Mouse (Mus musculus) urinary bladder, adult 2 months (tissue): ENCODE data around the gene Ube2n. TPM values are rescaled to one million over a fixed set of nuclear protein-coding genes. Genes with fewer than 3 reads are reported as not detected.

Experiments
- DNase-seq: peaks from one replicate; pipeline ENCODE4 v3.0.0; 2022; ENCODE audit warnings: low spot score
- polyA plus RNA-seq: library from polyadenylated mRNA; depleted of rRNA; stranded (reverse); fragments of >200 nt; gene quantifications from 2 replicates; pipeline ENCODE4 v1.2.3, GENCODE M21; 2012; rRNA removed

The Ube2n gene
- polyA plus RNA-seq, 1 experiment, result 171 TPM

DNA sequence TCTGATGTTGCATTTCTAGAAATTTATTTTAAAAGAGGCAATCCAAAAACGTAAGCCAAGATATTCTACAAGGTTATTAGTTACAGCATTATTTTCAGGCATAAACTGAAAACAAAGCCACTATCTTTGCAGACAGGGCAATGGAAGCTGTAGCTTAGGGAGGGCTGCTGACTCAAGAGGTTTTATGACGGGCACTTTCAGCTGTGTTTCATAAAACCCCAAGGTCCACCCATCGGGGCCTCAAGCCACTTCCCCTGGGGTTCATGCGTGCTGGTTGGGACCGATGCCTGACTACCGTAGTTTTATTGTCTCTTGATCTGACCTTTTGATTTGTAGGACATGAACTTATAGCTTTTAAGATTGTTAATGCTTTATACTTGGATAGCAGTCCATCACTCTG is 75.3 kb downstream of the Ube2n start:
- no peak for DNase-seq

- DNase-seq, result no peak
Observed at GRCm38 (mm10) chr10:95591257-95591656, 76.3 kb downstream of the Ube2n start.

DNA sequence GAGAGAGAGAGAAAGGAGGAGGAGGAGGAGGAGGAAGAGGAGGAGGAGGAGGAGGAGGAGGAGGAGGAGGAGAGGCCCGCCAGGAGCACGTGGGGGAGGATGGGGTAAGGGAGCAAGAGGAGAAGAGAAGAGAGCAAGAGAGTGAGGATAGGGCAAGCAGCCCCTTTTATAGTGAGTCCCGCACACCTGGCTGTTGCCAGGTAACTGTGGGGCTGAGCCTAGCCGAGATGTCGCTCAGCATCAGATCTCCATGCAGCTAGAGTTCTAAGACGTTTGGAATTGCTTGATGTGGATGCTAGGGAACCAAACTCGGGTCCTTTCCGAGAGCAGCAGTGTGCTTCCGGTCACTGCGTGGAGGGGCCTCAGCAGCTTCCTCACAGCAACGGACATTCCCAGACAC is 79.5 kb downstream of the Ube2n start:
- no peak for DNase-seq

Other genes with a start within 250 kb of the Ube2n start
- gene Cradd, start 191.0 kb upstream of the Ube2n start, polyA plus RNA-seq, result 10.7 and 11.4 TPM in 2 replicates
- 13.5 and 15.6 TPM in 2 replicates for gene Socs2, start 98.0 kb upstream of the Ube2n start, polyA plus RNA-seq
- gene Mrpl42, start 13.2 kb upstream of the Ube2n start, polyA plus RNA-seq, result 178 and 179 TPM in 2 replicates
- gene Nudt4, start 49.0 kb downstream of the Ube2n start, polyA plus RNA-seq, result 60.3 and 63.6 TPM in 2 replicates
- 0.25 and 0.46 TPM in 2 replicates for gene Anapc15-ps, start 158.3 kb downstream of the Ube2n start, polyA plus RNA-seq